Mouse (Mus musculus): ENCODE measurements at regions not wholly inside any gene's neighbourhood (a gene's known extent, or its start where the extent isn't known, plus 50 kb on each side); places are given as distances from the start of the nearest gene placed in this dataset.

- Histone ChIP-seq H3K79me2 (ENCODE audit: control insufficient read depth, insufficient read depth) (no peaks in the 10 kb centered on the region), H3K4me2 (ENCODE audit: low read depth) (no peak overlapping the region), H3K27me3 (ENCODE audit: control insufficient read depth, insufficient read depth, insufficient read length) (no peaks in the 10 kb centered on the region), H3ac (ENCODE audit: control insufficient read depth, insufficient read length) (no peak overlapping the region), H3K36me3 (ENCODE audit: control insufficient read depth, insufficient read depth) (no peaks in the 10 kb centered on the region), H3K4me3 (no peak overlapping the region)
- TF ChIP-seq TCF12 (IDR thresholded peaks at IDR 0.05; ENCODE audit: insufficient read depth, poor library complexity, severe bottlenecking) (no peak), POLR2AphosphoS2 (IDR thresholded peaks at IDR 0.05; ENCODE audit: insufficient read length, low read depth) (no peak), MYOD1 (IDR thresholded peaks at IDR 0.05; ENCODE audit: control insufficient read depth in 1 of 3, insufficient read length in 2 of 3, low read depth in 2 of 3) (no peak), E2F4 (IDR thresholded peaks at IDR 0.05; ENCODE audit: insufficient read depth) (no peak), USF1 (IDR thresholded peaks at IDR 0.05; ENCODE audit: low read depth) (no peak), POLR2A (IDR thresholded peaks at IDR 0.05; ENCODE audit: insufficient read length, low read depth) (no peak), TCF3 (IDR thresholded peaks at IDR 0.05; ENCODE audit: insufficient read length, low read depth) (no peak), MAX (IDR thresholded peaks at IDR 0.05; ENCODE audit: low read depth) (no peak), SRF (IDR thresholded peaks at IDR 0.05; ENCODE audit: control insufficient read depth, insufficient read length, low read depth) (no peak), MYOG (IDR thresholded peaks at IDR 0.05; ENCODE audit: control insufficient read depth in 1 of 3, insufficient read depth in 1 of 3, insufficient read length in 2 of 3, low read depth in 2 of 3) (no peak), REST (IDR thresholded peaks at IDR 0.05; ENCODE audit: insufficient read depth, insufficient read length) (no peak)
Observed at GRCm38 (mm10) chr16:9335626-9336025, 505.7 kb downstream of the 1810013L24Rik start.

GRCm38 (mm10) chr16:9336063-9336462 is 506.2 kb downstream of the 1810013L24Rik start:
- no peaks in the 10 kb centered on the region for H3K27me3 ChIP-seq (ENCODE audit: control insufficient read depth, insufficient read depth, insufficient read length)
- H3K4me2 ChIP-seq (ENCODE audit: low read depth) = no peak overlapping the region
- H3K36me3 ChIP-seq (ENCODE audit: control insufficient read depth, insufficient read depth) = no peaks in the 10 kb centered on the region
- no peaks in the 10 kb centered on the region for H3K79me2 ChIP-seq (ENCODE audit: control insufficient read depth, insufficient read depth)
- H3ac ChIP-seq (ENCODE audit: control insufficient read depth, insufficient read length) = no peak overlapping the region
- TF ChIP-seq MYOG (IDR thresholded peaks at IDR 0.05; ENCODE audit: control insufficient read depth in 1 of 3, insufficient read depth in 1 of 3, insufficient read length in 2 of 3, low read depth in 2 of 3) = no peak
- no peak for TF ChIP-seq MYOD1 (IDR thresholded peaks at IDR 0.05; ENCODE audit: control insufficient read depth in 1 of 3, insufficient read length in 2 of 3, low read depth in 2 of 3)
- TF ChIP-seq TCF3 (IDR thresholded peaks at IDR 0.05; ENCODE audit: insufficient read length, low read depth) = no peak
- no peak for TF ChIP-seq MAX (IDR thresholded peaks at IDR 0.05; ENCODE audit: low read depth)
- no peak for TF ChIP-seq POLR2AphosphoS2 (IDR thresholded peaks at IDR 0.05; ENCODE audit: insufficient read length, low read depth)
- no peak for TF ChIP-seq SRF (IDR thresholded peaks at IDR 0.05; ENCODE audit: control insufficient read depth, insufficient read length, low read depth)
- no peak for TF ChIP-seq USF1 (IDR thresholded peaks at IDR 0.05; ENCODE audit: low read depth)
- TF ChIP-seq CEBPB (IDR thresholded peaks at IDR 0.05; ENCODE audit: insufficient read depth, poor library complexity, severe bottlenecking) = no peak
- TF ChIP-seq TCF12 (IDR thresholded peaks at IDR 0.05; ENCODE audit: insufficient read depth, poor library complexity, severe bottlenecking) = no peak
- no peak for TF ChIP-seq REST (IDR thresholded peaks at IDR 0.05; ENCODE audit: insufficient read depth, insufficient read length)
- H3K4me3 ChIP-seq = no peak overlapping the region

GRCm38 (mm10) chr16:9339456-9339855 is 509.6 kb downstream of the 1810013L24Rik start:
- Histone ChIP-seq H3ac (ENCODE audit: control insufficient read depth, insufficient read length) (no peak overlapping the region), H3K79me2 (ENCODE audit: control insufficient read depth, insufficient read depth) (no peaks in the 10 kb centered on the region), H3K4me2 (ENCODE audit: low read depth) (no peak overlapping the region), H3K4me3 (no peak overlapping the region), H3K27me3 (ENCODE audit: control insufficient read depth, insufficient read depth, insufficient read length) (no peaks in the 10 kb centered on the region), H3K36me3 (ENCODE audit: control insufficient read depth, insufficient read depth) (no peaks in the 10 kb centered on the region)
- no peak for TF ChIP-seq CEBPB (IDR thresholded peaks at IDR 0.05; ENCODE audit: insufficient read depth, poor library complexity, severe bottlenecking)
- TF ChIP-seq POLR2A (IDR thresholded peaks at IDR 0.05; ENCODE audit: insufficient read length, low read depth) = no peak
- no peak for TF ChIP-seq TCF12 (IDR thresholded peaks at IDR 0.05; ENCODE audit: insufficient read depth, poor library complexity, severe bottlenecking)
- no peak for TF ChIP-seq MYOD1 (IDR thresholded peaks at IDR 0.05; ENCODE audit: control insufficient read depth in 1 of 3, insufficient read length in 2 of 3, low read depth in 2 of 3)
- TF ChIP-seq MYOG (IDR thresholded peaks at IDR 0.05; ENCODE audit: control insufficient read depth in 1 of 3, insufficient read depth in 1 of 3, insufficient read length in 2 of 3, low read depth in 2 of 3) = no peak
- TF ChIP-seq TCF3 (IDR thresholded peaks at IDR 0.05; ENCODE audit: insufficient read length, low read depth) = no peak
- no peak for TF ChIP-seq MAX (IDR thresholded peaks at IDR 0.05; ENCODE audit: low read depth)
- no peak for TF ChIP-seq POLR2AphosphoS2 (IDR thresholded peaks at IDR 0.05; ENCODE audit: insufficient read length, low read depth)
- TF ChIP-seq SRF (IDR thresholded peaks at IDR 0.05; ENCODE audit: control insufficient read depth, insufficient read length, low read depth) = no peak
- TF ChIP-seq E2F4 (IDR thresholded peaks at IDR 0.05; ENCODE audit: insufficient read depth) = no peak
- TF ChIP-seq REST (IDR thresholded peaks at IDR 0.05; ENCODE audit: insufficient read depth, insufficient read length) = no peak
- TF ChIP-seq USF1 (IDR thresholded peaks at IDR 0.05; ENCODE audit: low read depth) = no peak

GRCm38 (mm10) chr16:9341245-9341644 is 511.3 kb downstream of the 1810013L24Rik start:
- Histone ChIP-seq H3K4me2 (ENCODE audit: low read depth) (no peak overlapping the region), H3K79me2 (ENCODE audit: control insufficient read depth, insufficient read depth) (no peaks in the 10 kb centered on the region), H3K4me3 (no peak overlapping the region), H3ac (ENCODE audit: control insufficient read depth, insufficient read length) (no peak overlapping the region), H3K36me3 (ENCODE audit: control insufficient read depth, insufficient read depth) (no peaks in the 10 kb centered on the region), H3K27me3 (ENCODE audit: control insufficient read depth, insufficient read depth, insufficient read length) (no peaks in the 10 kb centered on the region)
- TF ChIP-seq USF1 (IDR thresholded peaks at IDR 0.05; ENCODE audit: low read depth) (no peak), MYOG (IDR thresholded peaks at IDR 0.05; ENCODE audit: control insufficient read depth in 1 of 3, insufficient read depth in 1 of 3, insufficient read length in 2 of 3, low read depth in 2 of 3) (no peak), E2F4 (IDR thresholded peaks at IDR 0.05; ENCODE audit: insufficient read depth) (no peak), SRF (IDR thresholded peaks at IDR 0.05; ENCODE audit: control insufficient read depth, insufficient read length, low read depth) (no peak), REST (IDR thresholded peaks at IDR 0.05; ENCODE audit: insufficient read depth, insufficient read length) (no peak), CEBPB (IDR thresholded peaks at IDR 0.05; ENCODE audit: insufficient read depth, poor library complexity, severe bottlenecking) (no peak), TCF3 (IDR thresholded peaks at IDR 0.05; ENCODE audit: insufficient read length, low read depth) (no peak), MAX (IDR thresholded peaks at IDR 0.05; ENCODE audit: low read depth) (no peak), POLR2AphosphoS2 (IDR thresholded peaks at IDR 0.05; ENCODE audit: insufficient read length, low read depth) (no peak), MYOD1 (IDR thresholded peaks at IDR 0.05; ENCODE audit: control insufficient read depth in 1 of 3, insufficient read length in 2 of 3, low read depth in 2 of 3) (no peak), TCF12 (IDR thresholded peaks at IDR 0.05; ENCODE audit: insufficient read depth, poor library complexity, severe bottlenecking) (no peak), POLR2A (IDR thresholded peaks at IDR 0.05; ENCODE audit: insufficient read length, low read depth) (no peak)

Data from myocyte (in vitro differentiated cells).